ENCODE assay signal across 8 mouse cellular contexts in genomic region chr11:77606835-77607537, GRCm38 (mm10). TPM values are rescaled to one million over a fixed set of nuclear protein-coding genes. Genes with fewer than 3 reads are reported as not detected.
DNase-seq lines count a peak whose midpoint lies in the region; ATAC-seq lines count a peak whose summit lies in the region.

No protein-coding gene starts in this region.

- H3K9me3 ChIP-seq in hindbrain, embryonic 14.5 days (ENCODE audit: control insufficient read depth, low read length), result no peaks in the 10 kb centered on the region

- peak overlapping the region; percentile 97 for H3K9ac ChIP-seq in hindbrain, embryonic 14.5 days

- H3K4me3 ChIP-seq in hindbrain, embryonic 14.5 days (replicated peaks; ENCODE audit: low read length), result peak overlapping the region; percentile 89

- no peaks in the 10 kb centered on the region for H3K27me3 ChIP-seq in hindbrain, embryonic 14.5 days (ENCODE audit: control insufficient read depth, insufficient read depth, low read length)

- H3K27ac ChIP-seq in hindbrain, embryonic 14.5 days, result peak overlapping the region; percentile 96

- peak overlapping the region; percentile 74 for H3K4me2 ChIP-seq in hindbrain, embryonic 14.5 days (replicated peaks)

- H3K36me3 ChIP-seq in hindbrain, embryonic 14.5 days (replicated peaks; ENCODE audit: control insufficient read depth, insufficient read depth), result 0 out of 2 replicates have a peak, but pooled peaks cover 9% of the 10 kb centered on the region

- WGBS in hindbrain, embryonic 14.5 days, result 0% methylated on average over 46 of the region's 48 CpGs

- peaks cover 16% of the 10 kb centered on the region for H3K4me1 ChIP-seq in hindbrain, embryonic 14.5 days (replicated peaks; ENCODE audit: control insufficient read depth, insufficient read depth, low read length)

- peak; percentile 58 for DNase-seq in WW6 (ENCODE audit: low read depth, low spot score)
- DNase-seq in cerebellum, adult 9-11 months, result peak; percentile 69
- DNase-seq in frontal cortex, postnatal 14 days (ENCODE audit: low spot score in 2 of 2), result peak; percentile 26 to 32
- DNase-seq in hindbrain, embryonic 14.5 days (ENCODE audit: low spot score), result no peak
- peak; percentile 21 to 46 for DNase-seq in left cerebral cortex, postnatal 25 days (ENCODE audit: low spot score in 2 of 2)
- peak; percentile 21 for DNase-seq in right cerebral cortex, postnatal 14 days
- DNase-seq in yolk sac, embryonic 10.5 days (ENCODE audit: low spot score), result peak; percentile 70

- peak; percentile 66 for ATAC-seq in hindbrain, embryonic 14.5 days (ENCODE audit: low FRiP score)
- peak; percentile 44 for ATAC-seq in megakaryocyte progenitor cell, adult 5-6 weeks (replicated peaks; ENCODE audit: poor library complexity)

- intact Hi-C loops in left cerebral cortex, postnatal 25 days (cut with DNase I), result loop anchor here (2.0 to 5.0 kb wide), 2 partner anchors 18 to 115 kb away; partner anchors contain the start of gene Git1

RNA-seq across cellular contexts. Expression of gene Taok1, which starts 0.6 kb away (rescaled TPM):
- 29.2 and 29.3 TPM in 2 replicates for polyA plus RNA-seq in hindbrain, embryonic 14.5 days (2014; fragmentation: Nextera tagmentation; extraction: Ambion mirVana)
- total RNA-seq in left cerebral cortex, postnatal 25 days (2021), result 100 to 1,000 TPM; 107 to 108 TPM
- 30.5 and 31.8 TPM in 2 replicates for total RNA-seq in megakaryocyte progenitor cell, adult 5-6 weeks (2015)
- 30.3 and 37.8 TPM in 2 replicates for total RNA-seq in megakaryocyte progenitor cell, adult 5-6 weeks (2017)
